Mouse (Mus musculus): Measurements from ENCODE around the gene Atf7ip2. TPM values are rescaled to one million over a fixed set of nuclear protein-coding genes. Genes with fewer than 3 reads are reported as not detected.

The Atf7ip2 gene
- polyA plus RNA-seq, 1 experiment from 2014 or later: not detected

GRCm38 (mm10) chr16:10300231-10301186, 108.0 kb downstream of the Atf7ip2 start:
- Histone ChIP-seq H3K4me3 (no peak overlapping the region), H3K36me3 (no peaks in the 10 kb centered on the region)

More at GRCm38 (mm10) chr16:10300231-10301186, 108.0 kb downstream of the Atf7ip2 start:
- Histone ChIP-seq H3K4me1 (replicated peaks) (no peaks in the 10 kb centered on the region), H3K9ac (no peak overlapping the region), H3K4me2 (no peak overlapping the region), H3K27me3 (no peaks in the 10 kb centered on the region), H3K9me3 (no peaks in the 10 kb centered on the region), H3K27ac (replicated peaks) (no peak overlapping the region)
- WGBS: 70% methylated on average over 3 of the region's 3 CpGs
- no peak for ATAC-seq (ENCODE audit: low read depth)

Small RNAs within 50 kb of the gene (microRNA-seq; reads per million reads assigned to microRNA genes)
- gene Gm22932: not detected

Other genes with a start within 250 kb of the Atf7ip2 start
- 5.0 and 5.2 TPM in 2 replicates for gene Grin2a, start 197.2 kb upstream of the Atf7ip2 start, polyA plus RNA-seq (2015; fragmentation: Nextera tagmentation; extraction: Ambion mirVana)
- not detected in 2 replicates for gene Rpl39l, start 22.5 kb upstream of the Atf7ip2 start, polyA plus RNA-seq (2015; fragmentation: Nextera tagmentation; extraction: Ambion mirVana)
- gene Emp2, start 121.3 kb downstream of the Atf7ip2 start, polyA plus RNA-seq (2015; fragmentation: Nextera tagmentation; extraction: Ambion mirVana): 5.3 and 5.7 TPM in 2 replicates
- gene Tekt5, start 202.8 kb downstream of the Atf7ip2 start, polyA plus RNA-seq (2015; fragmentation: Nextera tagmentation; extraction: Ambion mirVana): 5.2 and 5.7 TPM in 2 replicates
- 47.8 and 51.1 TPM in 2 replicates for gene Nubp1, start 219.2 kb downstream of the Atf7ip2 start, polyA plus RNA-seq (2015; fragmentation: Nextera tagmentation; extraction: Ambion mirVana)

All from neural tube, embryonic 13.5 days (tissue).